Mouse (Mus musculus) adrenal gland, adult (tissue): ENCODE measurements at regions not wholly inside any gene's neighbourhood (a gene's known extent, or its start where the extent isn't known, plus 50 kb on each side); places are given as distances from the start of the nearest gene placed in this dataset.

Experiments used
- DNase-seq, 2 experiments: peaks; one replicate each; pipeline ENCODE4 v3.0.0; 2022 to 2023; ENCODE audit warnings: low spot score in 1 of 2; ENCODE audit not compliant: inconsistent age in 2 of 2

DNA sequence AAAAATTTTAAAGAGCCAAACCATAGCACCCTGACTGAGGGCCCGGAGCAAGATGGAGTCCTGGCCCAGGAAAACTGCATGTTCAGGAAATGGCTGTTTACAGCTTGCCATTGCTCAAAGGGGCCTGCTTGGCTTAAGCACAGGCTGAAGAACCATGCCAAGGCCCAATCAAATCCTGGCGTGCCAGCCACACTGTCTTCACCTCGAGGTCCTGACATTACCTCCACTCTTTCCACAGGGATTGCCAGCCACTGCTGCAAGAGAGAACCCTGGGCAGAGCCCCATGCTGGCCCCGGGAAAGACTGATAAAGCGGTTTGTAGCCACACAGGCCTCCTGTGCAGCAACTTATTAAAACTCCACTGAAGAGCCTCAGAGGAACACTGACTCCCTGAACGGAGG, 199.6 kb downstream of the Cog6 start:
- peak in 1 of 2 experiments; percentile 38 for DNase-seq

DNA sequence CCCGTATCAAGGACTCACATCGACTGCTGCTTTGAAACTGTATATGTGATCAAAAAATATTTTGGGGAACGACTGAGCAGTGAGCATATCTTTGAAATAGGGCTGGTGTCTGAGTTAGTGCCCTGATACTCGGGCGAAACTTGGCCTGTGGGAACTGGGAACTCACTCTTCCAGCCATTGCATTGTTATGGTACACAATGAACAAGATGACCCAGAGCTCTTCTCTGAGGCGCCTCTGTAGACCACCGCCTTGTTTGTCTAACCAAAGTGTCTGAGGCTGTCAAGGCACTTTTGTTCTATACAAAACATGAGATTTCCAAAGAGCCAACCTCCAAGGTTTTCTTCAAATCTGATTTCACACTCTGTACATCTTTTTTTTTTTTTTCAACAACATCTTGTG, 201.5 kb downstream of the Cog6 start:
- no peak for DNase-seq

DNA sequence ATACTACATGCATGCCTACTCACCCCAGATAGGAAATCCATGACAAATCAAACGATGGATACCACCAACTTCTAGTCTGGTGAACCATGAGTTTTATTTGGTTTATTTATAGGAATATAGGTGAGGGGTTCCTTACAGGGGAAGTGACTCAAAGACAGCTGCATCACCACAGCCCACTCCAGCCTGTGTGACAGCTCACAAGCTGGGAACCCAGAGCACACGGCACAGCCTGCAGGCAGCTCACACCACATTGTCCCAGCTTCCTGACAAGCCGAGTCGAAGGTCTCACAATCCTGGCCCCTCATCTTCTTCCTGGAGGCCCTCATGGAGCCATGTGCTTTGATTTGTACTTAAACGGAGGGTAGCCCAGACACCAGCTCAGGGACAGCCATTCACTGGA, 214.7 kb downstream of the Cog6 start:
- DNase-seq: no peak

DNA sequence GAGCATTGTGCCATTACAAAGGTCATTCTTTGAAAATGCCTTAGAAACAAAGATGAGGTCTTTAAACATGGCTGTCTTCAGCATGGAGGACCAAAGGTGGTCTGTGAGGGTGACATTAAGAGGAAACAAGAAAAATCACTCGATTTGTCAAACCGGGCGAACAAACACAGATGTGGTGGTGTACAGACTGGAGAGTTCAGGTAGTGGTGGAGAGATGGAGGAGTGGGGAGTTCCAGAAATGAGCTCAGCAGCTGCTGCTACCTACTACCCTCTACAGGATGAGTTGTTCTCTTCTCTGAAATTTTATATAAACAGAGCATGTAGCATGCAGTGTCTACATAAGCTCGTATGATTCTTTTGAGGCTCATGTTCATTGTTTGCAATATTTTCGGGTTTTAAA, 215.6 kb downstream of the Cog6 start:
- DNase-seq: no peak

DNA sequence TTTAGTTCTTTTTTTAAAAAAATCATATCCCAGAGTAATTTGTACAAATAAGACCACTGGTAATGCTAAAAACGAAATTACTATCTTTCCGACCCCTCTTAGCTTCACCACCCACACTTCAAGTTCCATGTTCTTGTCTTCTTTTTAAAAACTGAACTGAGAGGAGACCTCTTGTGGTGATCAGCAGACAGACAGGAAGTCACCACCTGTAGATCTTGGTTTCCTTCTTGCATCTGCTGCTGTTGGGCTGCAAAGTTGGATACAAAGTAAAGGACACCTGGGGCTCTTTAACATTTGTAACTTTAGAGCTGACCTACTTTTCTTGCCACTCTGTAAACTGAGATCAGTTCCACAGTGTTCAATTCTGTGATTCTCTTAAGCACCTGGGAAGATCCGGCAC, 216.4 kb downstream of the Cog6 start:
- DNase-seq: no peak

DNA sequence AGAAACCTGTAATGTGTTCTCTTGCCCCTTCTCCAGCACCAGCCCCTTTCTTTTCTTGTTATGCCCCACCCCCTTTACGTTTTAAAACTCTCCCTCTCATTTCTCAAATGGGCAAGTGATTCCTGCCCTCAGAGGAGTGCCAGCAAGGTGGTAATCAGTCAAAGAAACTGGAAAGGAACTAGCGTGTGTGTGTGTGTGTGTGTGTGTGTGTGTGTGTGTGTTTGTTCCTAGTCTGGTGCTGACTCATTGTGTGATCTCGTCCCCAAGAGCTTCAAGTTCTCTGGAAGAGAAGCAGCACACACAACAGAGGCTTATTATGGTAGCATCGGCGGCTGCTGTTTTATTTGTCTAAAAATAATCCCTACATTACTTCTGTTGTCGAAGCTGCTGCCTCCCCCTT, 219.2 kb downstream of the Cog6 start:
- DNase-seq: peak in 1 of 2 experiments; percentile 34

DNA sequence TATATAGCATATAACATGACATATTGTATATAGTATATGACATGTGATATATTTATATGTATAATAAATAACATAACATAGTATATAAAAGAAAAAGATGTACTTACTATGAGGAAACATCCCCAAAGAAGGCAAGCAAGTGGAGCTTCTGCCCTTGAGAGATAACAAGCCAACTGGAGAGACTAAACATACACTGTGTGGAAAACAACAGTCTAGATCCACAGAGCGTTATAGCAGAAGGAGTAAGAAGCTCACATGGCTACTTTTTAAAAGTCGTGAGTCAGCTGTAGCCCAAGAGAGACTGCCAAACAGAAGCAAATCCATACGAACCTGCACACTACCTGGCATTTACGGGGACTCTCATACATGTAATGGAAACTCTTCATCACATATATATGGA, 219.9 kb downstream of the Cog6 start:
- DNase-seq: no peak

DNA sequence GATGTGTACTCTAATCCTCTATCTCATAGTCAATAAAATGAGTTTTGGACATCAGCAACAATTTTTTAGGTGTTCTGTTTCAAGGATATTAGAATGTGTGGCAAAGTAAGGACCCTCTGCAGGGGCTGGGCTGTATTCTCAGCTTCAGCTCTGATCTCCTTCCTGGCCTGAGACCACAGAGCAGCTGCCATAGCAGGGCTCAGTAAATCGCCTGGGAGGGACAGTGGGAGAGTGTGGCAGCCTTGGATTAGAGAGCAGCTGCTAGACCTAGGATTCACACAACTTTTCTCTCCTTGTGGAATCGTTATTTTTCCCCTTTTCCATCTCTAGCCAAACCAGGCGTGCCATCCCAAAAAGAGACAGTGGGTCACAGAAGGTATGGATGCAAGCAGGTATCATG, 222.8 kb downstream of the Cog6 start:
- no peak for DNase-seq

DNA sequence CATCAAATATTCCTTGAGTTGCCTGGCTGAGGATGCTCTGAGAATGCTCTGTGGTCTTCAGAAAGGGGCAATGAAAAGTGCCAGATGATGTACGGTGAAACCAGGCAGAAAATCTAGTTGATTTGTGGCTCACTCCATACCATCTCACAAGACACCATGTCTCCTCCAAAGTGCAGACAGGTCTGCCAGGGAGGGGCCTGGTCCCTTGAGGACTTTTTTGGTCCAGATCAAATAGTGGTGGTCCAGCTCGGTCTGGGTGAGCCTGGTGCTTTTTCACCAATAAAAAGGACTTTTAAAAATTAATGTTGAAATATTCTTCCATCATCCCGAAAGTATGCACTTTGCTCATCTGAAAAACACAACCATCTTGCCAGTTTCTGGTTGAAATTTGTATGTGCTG, 224.2 kb downstream of the Cog6 start:
- no peak for DNase-seq

DNA sequence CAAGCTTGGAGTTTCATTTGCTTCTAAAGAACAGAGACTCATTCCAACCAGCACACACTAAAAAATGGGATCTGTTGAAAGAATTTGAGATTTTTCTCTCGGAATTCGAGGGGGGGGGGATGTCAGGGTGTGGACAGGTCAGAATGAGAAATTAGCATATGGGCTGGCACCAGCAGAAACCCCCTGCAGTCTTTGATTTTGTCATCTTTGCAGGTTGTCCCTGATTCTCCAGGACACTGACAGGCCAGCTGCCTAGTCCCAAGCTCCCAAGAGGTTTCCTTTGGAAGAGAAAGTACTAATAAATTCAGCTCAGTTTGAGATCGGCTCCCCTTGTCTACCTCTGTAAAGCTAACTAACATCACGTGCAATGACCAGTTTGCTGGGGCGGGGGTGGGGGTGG, 224.9 kb downstream of the Cog6 start:
- DNase-seq: no peak

DNA sequence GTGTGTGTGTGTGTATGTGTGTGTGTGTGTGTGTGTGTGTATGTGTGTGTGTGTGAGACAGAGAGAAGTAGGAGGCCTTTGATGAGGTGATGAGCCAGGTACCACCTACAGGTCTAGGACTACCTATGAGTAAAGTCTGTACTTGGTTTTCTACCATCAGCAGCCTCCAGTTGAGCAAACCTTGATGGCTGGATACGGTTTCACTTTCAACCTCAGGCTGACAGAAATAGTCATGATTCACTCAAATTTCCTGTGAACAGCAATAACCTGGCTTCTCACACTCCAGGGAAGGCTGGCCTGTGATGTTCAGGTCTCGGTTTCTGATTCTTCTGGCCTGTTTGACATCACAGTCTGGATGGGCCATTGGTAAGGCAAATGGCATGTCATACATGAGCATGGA, 226.1 kb downstream of the Cog6 start:
- no peak for DNase-seq

DNA sequence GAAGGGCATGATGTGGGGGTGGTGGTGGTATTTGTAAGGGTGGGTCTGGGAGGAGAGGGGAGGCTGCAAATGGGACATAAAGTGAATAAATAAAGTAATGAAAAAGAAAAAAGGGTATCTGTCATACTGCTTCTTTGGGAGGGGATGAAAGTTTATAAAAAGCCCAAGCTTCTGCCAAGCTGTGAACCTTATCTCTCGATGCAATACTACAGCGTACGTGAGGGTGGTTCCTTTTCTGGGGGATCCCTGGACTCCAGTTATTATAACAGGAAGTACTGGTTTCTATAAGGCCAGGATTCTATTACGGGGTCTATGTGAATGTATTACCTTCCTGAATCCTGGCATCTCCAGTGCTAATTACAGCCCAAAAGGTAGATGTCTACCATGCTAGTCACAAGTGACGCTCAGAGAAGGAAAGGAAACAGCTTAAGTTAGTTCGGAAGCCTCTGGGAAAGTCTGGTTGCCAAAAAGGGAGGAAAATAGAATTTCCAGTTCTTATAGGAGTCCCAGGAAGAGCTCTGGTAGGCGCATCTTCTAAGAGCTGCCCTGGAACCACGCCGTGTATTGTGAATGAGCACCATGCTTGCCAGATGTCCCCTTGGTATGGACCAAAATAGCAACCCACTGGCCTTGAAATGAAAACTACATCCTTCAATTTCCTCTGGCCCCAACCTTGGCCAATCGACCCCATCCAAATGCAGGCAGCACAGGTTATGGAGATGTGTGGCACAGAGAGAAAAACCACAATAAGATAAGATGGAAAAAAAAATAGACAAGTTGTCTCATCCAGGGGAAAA, 228.9 kb downstream of the Cog6 start:
- no peak for DNase-seq

DNA sequence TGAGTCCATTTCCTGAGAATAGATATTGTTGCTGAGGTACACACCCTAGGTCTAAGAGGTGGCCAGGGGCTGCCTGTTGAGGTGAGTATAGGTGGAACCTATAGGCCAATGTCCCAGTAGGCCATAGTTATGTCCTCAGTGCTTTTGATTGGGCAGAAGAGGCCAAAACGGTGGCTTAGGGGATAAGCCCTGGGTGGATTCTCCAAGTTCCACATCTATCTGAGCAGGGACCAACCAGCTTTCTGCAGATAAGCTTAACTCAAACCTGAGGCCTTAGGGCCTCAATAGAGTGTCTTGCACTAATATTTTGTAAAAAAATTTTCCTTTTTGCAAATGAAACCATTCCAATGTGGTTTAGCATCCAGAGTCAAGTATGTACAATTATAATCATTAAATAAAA, 231.4 kb downstream of the Cog6 start:
- no peak for DNase-seq

DNA sequence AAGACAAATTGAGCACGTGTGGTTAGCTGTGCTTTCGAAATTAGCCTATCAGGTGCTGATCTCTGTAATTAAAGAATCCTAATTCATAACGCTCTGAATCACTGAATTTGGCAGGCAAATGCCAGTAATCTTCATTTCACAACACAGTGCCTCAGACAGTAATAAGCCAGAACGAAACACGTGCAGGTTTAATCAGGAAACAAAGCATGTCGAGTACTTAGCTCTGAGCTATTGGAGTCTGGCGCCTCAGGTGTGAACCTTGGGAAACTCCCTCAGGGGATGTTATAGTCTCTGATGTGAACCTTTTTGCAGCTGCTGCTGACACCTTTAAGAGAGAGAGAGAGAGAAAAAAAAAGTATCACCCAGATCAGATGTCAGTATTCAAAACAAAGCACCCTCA, 232.6 kb downstream of the Cog6 start:
- peak in 1 of 2 experiments; percentile 32 for DNase-seq

DNA sequence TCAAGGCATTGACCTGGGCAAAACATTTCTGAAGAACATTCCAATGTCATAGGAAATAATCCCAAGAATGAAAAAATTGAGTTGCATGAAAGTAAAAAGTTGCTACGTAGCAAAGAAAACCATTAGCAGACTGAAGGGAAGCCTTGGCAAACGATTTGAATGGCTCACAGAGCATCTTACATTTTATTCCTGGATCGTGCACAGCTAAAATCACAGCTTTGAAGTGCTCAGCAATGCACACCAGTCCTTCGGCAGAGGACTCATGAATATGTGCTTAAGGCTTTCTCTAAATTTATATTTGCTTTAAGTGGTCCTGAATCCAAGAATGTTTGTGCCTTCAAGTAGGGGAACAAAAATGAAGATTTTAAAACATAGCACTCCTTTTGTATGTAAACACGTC, 234.5 kb downstream of the Cog6 start:
- DNase-seq: no peak

DNA sequence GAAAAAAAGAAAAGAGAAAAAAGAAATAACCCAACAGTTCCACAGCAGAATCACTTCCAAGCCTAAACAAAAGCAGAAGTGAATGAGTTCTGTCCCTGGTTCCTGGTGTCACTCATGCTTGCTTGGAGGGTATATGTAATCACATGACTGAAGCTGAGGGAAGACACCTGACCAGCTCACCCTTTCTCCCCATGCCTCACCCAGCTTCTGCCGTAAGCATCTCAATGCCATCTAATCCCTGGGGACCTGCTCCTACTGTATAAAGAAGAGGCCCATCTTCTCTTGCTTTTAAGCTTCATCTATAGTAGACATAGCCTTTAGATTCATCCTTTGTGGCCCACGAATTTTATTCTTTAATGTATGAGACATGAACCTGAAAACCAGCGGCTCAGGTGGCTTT, 235.5 kb downstream of the Cog6 start:
- DNase-seq: no peak

DNA sequence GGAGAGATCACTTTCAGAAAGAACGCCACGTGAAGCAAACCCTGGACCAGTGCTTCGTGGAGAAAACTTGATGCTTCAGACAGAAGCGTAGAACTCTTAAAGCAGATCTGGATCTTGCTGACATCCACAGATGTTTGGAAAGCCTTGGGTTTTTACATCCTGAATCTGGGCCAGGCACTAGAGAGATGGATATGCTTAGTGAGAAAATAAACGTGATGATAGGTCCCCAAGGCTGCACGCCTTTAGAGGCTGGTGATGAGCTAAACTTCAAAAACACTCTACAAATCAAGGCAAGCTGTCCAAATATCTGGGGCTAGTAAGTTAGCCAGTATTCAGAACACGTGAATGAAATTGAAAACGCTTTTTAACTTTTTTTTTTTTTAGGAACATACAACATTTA, 236.7 kb downstream of the Cog6 start:
- no peak for DNase-seq

DNA sequence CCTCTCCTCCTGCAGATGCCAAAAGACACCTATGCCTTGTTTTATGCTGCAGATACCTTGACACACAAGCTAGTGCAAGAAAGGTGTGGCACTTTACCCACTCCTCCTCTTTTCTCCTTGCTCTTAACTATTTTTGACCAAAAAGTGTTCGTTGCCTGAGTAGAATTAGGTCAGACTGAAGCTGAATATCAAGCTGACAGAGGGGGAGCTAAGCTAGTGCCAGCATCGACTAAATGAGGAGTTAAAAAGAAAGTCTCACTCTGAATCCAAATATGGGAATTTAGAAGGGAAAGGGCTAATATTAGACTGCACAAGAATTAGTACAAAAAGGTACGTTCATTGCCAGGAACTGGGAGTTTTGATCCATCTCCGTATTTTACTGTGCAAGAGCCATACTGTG, 241.2 kb downstream of the Cog6 start:
- DNase-seq: no peak

DNA sequence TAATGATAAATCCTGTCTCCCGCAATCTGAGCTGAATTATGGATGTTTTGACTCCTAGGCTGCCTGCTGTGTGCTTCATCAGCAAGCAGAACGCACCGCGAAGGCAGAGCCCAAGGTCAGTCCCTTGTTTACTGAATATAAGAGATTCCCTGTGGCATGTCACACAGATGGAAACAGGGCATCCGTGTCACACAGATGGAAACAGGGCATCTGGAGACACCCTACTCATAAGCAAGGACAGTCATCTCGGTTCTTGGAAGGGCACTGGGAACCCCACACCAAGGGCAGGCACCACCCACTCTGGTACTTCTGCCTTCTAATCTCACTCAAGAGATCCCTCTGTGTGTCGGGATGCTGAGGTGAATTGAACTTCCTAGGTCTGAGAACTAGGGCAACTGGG, 241.9 kb downstream of the Cog6 start:
- no peak for DNase-seq

DNA sequence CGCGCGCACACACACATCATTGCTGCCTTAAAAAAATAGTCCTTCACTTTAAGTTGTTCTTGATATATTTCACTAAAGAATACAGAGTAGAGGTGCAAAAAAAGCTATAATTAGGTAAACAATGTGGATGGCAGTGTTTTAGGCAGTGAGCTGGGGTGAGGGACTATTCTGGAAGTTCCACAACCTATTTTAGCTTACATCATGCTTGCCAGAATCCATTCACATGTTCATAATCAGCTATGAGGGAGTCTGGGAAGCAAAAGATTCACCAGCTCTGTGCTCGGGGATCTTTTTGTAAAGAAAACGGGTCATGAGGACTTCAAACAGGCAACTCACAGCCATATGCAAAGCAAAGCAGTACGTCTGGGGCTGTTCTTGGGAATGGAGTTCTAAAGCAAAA, 242.3 kb downstream of the Cog6 start:
- no peak for DNase-seq

DNA sequence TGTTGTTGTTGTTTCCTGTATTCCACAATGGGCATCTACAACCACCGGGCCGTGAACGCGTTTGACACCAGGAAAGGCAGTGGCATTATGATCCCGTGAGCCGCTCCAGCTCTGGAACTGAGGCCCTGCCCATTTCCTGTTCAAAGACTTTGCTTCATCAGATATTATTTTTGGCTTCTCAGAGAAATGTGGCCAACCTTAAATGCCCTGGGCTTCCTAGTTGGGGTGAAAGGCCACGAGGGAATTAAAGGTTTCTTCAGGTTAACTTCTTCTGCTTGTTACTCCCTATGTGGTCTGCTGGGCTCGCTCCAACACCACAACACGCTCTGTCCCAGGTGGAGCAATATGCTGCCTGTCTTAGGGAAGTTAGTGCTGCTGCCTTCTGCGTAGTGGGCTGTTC, 249.8 kb downstream of the Cog6 start:
- DNase-seq: peak; percentile 29 to 64

DNA sequence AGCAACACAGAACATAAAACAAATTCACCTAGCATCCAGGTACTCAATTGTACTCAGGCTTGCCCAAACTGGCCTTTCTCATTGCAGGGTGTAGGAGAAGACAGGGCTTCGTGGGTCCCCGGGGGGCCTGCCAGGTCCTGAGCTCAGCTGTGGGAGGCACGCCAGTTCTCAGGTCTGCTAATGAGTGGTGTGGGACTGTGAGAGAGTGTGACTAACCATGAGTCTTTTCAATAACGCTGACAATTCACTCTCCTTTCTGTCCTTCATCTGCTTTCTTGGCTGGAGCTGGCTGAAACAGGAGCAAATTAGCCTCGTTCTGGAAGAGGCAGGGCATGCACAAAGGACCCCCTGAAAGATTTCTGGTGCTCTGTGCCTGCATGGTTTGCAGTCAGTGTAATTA, 250.2 kb downstream of the Cog6 start:
- peak in 1 of 2 experiments; percentile 59 for DNase-seq

DNA sequence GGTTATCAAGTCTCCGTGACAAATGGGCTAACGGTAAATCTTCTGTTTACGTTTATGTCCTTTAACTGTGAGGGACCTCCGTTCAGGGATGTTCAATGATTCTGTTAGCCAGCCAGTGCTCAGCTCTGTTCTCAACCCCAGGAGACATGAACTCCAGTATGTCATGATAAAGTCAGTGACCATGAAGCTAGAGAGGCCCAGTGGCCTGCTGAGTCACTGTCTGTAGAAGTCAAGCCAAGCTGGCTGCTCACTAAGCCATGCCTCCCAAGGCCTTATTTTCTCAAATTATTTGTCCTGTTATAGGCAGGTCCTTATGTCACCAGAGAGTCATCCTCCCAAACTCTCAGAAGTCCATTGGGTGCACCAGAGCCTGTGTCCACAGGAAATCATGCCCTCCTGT, 252.9 kb downstream of the Cog6 start:
- DNase-seq: peak; percentile 54 to 83
